Mouse (Mus musculus) kidney, adult 2 months (tissue): ENCODE data around the gene Actr6.

Experiments
- CTCF ChIP-seq: fragments of 200-500 bp; conservative IDR thresholded peaks from 2 replicates; pipeline ENCODE4 v1.5.1; 2011; ENCODE audit warnings: low read depth, mild to moderate bottlenecking, control low read depth, low read length, moderate library complexity, mixed read lengths; ENCODE audit not compliant: insufficient read depth, insufficient read length
- POLR2A ChIP-seq: fragments of 200-500 bp; IDR thresholded peaks from one replicate; pipeline ENCODE4 v1.6.1; 2011; ENCODE audit warnings: low read depth, low read length, control low read depth

DNA sequence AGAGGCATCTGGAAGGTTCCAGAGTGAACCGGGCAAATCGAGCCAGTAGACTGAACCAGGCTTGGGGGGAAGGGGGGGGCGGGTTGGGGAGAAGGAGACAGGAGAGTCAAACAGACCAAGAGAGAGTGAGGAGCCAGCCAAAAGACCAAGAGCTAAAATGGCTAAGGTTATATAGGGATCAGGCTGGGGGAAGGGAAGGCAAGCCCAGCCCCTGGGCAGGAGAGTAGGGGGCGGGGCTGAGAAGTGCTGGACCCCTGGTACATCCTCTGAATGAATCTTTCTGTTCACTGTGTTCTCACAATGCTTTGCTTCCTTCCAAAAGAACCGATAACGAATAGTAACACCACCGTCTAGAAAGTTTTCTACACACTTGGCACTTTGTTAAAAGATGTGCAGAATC lies 7.6 kb upstream of the Actr6 start:
- no peak for TF ChIP-seq CTCF
- TF ChIP-seq POLR2A = no peak
